Mouse (Mus musculus) adrenal gland, adult (tissue): ENCODE measurements at regions not wholly inside any gene's neighbourhood (a gene's known extent, or its start where the extent isn't known, plus 50 kb on each side); places are given as distances from the start of the nearest gene placed in this dataset.

Experiments
- DNase-seq, 2 experiments: peaks; one replicate each; pipeline ENCODE4 v3.0.0; 2022 to 2023; ENCODE audit warnings: low spot score in 1 of 2; ENCODE audit not compliant: inconsistent age in 2 of 2

DNA sequence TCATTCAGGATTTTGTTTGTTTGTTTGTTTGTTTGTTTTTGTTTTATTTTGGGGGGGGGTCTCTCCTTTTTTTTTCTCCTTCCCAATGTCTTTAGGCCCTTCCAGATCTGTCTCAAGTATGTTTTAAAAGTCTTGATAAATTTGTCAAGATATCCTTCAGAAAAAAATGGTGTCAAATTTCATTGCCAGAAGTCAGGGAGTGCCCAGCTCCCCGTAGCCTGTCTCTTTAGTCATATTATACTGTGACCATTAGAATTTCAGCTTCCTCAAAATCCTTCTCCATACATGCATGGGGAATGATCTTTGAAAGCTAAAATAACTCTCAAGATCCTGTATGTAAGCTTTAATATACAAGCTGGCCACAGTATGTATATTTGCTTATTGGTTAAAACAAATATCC, 134.3 kb upstream of the Lpp start:
- DNase-seq: no peak

- no peak for DNase-seq
Observed at GRCm38 (mm10) chr16:24255037-24255436, 138.3 kb upstream of the Lpp start.

- DNase-seq: no peak
Observed at GRCm38 (mm10) chr16:24254590-24254989, 138.7 kb upstream of the Lpp start.

- DNase-seq: no peak
Observed at GRCm38 (mm10) chr16:24254143-24254542, 139.2 kb upstream of the Lpp start.

GRCm38 (mm10) chr16:24247291-24247690, 146.0 kb upstream of the Lpp start:
- peak; percentile 23 to 67 for DNase-seq

- DNase-seq: peak; percentile 44 to 74
Observed at GRCm38 (mm10) chr16:24238075-24238555, 155.2 kb upstream of the Lpp start.

GRCm38 (mm10) chr16:24237425-24237824, 155.9 kb upstream of the Lpp start:
- no peak for DNase-seq

GRCm38 (mm10) chr16:24237013-24237412, 156.3 kb upstream of the Lpp start:
- no peak for DNase-seq

- DNase-seq: no peak
Observed at GRCm38 (mm10) chr16:24236511-24236910, 156.8 kb upstream of the Lpp start.

DNA sequence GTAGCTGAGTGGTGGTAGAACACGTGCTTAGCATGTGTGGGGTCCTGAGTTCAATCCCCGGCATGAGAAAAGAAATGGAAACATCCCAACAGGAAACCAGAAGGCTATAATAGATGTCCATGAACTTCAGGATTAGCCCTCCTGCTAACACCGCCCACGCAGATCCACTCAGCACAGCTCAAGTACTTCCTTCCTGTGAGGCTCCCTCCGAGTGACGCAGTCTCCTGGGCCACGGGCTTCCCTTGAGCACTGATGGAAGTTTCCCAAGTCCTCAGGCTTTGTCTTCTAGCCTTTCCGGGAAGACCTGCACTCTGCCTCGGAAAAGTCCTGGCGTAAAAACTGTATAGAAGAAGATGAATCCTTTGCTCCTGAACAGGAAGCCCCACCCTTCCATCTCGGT, 158.5 kb upstream of the Lpp start:
- DNase-seq: peak in 1 of 2 experiments; percentile 42

- DNase-seq: no peak
Observed at GRCm38 (mm10) chr16:24232001-24232530, 161.2 kb upstream of the Lpp start.

- peak in 1 of 2 experiments; percentile 33 for DNase-seq
Observed at GRCm38 (mm10) chr16:24231506-24231905, 161.8 kb upstream of the Lpp start.

- DNase-seq: no peak
Observed at GRCm38 (mm10) chr16:24229002-24229607, 164.2 kb upstream of the Lpp start.

DNA sequence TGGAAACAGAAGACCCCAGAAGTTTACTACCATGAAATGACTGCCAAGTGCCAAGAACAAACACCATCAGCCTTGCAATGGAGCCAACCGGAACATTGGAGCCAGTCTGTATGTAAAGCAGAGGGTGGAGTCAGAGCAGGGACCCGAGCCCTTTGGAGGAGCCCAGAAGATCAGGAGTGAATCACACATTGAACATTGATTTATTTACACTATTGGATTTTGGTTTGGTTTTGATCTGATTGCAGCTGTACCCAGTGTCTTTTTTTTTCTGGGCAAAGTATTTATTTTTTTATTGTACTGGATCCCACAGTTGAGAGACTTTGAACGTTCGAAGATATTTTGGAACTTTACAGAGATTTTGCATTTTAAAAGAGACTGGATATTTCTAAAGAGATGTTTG, 167.4 kb upstream of the Lpp start:
- no peak for DNase-seq

DNA sequence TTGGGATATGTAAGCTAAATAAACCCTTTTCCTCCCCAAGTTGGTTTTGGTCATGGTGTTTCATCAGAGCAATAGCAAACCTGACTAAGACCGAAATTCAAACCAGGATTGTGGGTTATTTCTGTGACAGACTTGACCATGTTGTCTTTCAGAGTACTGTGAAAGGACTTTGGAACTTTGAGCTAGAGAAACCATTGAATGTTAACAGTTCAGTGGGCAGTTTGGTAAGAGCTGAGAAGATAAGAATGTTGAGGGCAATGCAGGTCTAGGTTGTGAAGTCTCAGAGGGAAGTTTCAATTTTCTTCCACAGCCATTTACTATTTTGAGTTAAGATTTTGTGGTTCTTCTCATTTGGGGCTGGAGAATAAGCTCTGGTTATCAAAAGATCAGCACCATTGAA, 168.2 kb upstream of the Lpp start:
- DNase-seq: no peak

DNA sequence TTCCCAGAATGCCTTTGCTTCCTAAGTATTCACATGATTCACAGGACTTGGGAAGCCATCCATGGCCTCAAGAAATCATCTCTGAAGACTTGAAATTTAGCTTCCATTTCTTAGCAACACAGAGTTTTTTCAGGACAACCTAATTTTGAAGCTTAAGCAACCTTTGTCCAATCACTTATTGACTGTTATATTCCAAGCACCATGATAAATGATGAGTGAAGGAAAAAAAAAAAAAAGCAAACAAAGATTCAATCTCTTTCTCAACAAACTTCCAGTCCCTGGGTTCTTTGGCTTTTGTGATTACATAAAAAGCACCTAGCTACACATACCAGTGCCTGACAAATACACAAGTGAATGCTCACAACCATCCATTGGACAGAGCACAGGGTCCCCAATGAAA, 169.4 kb upstream of the Lpp start:
- no peak for DNase-seq

DNA sequence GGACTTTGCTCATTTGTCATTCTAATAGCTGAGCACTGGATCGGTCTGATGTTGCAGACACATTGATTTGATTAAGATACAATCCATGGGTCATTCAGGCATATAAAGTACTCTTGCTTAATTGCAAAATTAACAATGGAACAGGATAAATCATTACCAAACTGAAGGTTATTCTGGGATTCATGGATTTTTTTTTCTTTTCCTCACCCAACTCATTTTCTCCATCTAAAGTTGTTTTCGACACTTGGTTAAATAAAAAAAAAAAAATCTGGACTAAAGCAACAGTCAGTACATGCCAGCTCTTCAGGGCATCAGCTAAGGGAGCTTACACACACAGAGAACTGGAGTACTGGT, 169.8 kb upstream of the Lpp start:
- no peak for DNase-seq

DNA sequence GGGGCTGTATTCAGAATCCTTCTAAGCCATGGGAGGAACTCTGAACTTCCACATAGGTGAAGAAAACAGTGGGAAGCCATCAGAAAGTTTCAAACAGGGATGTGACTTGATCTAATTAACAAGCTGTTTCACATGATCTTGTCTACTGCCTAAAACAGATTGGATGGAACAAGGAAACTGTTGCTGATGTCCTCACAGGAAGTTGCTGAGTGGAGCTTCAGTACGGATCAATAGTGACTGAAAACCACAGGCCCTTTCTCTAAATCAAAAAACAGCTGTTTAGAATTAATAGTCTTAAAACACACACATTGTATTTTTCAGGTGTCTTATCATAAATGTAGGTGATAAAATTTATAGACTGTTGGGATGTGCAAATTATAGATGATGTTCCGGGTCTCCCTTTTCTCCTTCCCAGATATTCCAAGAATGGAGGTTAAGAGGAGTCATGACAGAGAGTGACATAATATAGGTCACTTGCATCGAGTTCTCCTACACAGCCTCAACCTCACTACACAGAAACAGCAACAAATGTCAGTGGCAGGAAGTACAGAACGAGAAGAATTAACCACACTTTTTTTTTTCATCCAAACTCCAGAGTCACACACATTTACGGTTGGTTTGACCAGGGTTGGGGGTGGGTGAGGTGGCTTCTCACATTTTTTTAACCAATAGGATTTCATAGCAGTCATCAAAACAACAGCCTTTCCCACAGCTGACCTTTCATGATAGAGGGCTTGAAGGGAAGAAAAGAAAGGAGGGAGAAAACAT, 170.4 kb upstream of the Lpp start:
- DNase-seq: no peak

DNA sequence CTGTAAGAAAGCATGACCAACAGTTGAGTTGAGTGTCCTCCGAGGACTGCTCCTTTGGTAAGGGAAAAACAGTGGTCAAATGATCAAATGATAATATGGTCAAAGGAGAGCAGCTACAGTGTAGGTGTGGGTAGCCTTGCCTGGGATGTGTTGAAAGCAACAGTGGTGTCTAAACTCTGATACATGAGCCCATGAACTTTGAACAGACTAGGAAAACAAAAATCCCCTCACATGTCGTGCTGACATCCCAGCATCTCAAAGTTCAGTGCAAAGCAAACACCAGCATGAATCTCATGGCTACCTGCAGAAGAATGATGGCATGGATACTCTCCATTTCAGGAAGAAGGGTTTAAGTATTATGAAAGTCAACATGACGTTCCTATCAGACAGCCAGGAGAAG, 171.3 kb upstream of the Lpp start:
- no peak for DNase-seq

DNA sequence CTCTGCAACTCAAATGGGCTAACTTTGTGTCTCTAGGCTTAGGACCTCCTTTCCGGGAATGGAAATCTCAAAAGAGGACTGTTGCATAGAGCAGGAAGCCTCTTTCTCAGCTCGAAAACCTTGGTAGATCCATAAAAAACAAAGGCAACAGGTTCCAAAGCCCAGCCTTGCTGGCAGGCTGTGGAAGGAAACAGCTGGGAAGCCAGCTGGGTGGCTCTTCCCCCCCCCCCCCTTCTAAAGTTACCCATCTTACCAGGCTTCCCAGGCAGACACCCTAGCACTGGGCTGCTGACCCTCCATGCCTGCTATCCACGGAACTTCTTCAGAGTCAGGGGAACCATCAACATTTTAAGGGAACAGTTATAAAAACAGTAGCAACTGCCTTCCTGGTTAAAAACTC, 172.7 kb upstream of the Lpp start:
- no peak for DNase-seq

DNA sequence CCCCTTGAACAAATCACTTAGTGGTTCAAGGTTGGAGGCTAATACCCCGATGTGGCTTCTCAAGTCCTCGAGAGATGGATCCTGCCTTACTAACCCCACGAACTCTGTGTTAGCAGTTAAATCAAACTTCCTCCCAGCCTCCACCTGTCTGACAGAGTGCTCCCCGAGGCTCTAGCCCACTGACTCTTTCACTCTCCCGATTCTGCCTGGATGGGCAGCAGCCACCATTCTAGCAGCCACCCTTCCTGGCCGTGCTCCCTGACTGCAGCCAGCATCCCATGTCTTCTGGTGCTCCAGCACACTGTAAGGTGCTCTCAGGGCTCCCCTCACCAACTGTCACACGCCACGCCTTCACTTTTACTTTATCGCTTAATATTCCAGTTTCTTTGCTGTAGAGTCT, 173.6 kb upstream of the Lpp start:
- no peak for DNase-seq

- DNase-seq: no peak
Observed at GRCm38 (mm10) chr16:24218850-24219185, 174.5 kb upstream of the Lpp start.
